Mouse (Mus musculus) layer of hippocampus, adult 11-12 months (tissue): ENCODE measurements around the gene Hoxd9.

ENCODE experiments used
- DNase-seq: peaks from one replicate; pipeline ENCODE4 v3.0.0; 2022; ENCODE audit warnings: low spot score

The Hoxd9 gene

GRCm38 (mm10) chr2:74698201-74699052 lies 900 bp downstream of the Hoxd9 start:
- no peak for DNase-seq

DNA sequence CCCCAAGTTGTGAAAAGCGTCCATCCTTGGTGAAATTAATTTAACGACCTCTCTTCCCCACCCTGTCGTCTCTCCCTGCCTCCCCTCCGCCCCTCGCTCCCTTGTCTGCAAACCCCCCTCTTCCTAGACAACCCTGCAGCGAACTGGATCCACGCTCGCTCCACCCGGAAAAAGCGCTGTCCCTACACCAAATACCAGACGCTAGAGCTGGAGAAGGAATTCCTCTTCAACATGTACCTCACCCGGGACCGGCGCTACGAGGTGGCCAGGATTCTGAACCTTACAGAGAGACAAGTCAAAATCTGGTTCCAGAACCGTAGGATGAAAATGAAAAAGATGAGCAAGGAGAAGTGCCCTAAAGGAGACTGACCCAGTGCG lies 1.5 kb downstream of the Hoxd9 start:
- no peak for DNase-seq

DNA sequence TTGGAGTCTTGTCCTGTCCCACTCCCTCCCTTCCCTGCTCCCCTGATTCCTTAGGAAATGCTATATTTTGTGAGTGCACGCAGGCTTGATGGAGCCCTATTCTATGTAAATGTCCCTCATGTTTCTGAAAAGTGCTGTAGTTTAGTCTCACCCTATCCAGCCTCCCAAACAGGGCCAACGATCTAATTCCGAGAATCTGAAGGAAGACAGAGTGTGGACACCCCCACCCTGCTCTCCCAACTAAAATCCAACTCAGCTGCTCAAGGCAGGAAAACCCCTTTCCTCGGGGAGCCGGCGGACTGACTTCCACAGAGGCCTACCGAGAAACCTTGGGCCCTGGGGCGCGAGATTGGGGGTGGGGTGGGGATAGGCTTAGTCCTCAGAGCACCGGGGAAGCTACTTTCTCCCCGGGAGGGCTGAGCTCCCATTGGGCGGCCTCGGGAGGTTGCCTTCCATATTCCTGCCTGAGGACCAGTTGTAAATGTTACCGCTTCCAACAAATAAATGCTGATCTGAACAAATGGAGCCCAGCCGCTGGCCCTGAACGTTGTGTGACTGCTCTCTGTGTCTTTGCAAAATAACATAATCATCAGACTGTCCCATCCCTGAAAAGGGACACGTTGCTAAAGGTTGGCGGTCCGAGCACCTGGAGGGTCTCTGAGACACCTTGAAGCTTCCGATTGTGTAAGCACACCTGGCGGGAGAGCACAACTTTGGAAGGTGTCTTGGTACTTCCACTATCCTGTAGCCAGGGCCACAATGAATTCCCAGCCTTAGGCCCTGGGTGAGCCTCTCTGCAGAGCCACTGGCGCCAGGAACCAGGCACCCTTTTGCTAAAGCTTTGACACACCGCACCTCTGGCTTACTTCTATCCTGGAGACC lies 2.4 kb downstream of the Hoxd9 start:
- no peak for DNase-seq

- DNase-seq = no peak
Observed at GRCm38 (mm10) chr2:74700546-74701112, 3.1 kb downstream of the Hoxd9 start.

DNA sequence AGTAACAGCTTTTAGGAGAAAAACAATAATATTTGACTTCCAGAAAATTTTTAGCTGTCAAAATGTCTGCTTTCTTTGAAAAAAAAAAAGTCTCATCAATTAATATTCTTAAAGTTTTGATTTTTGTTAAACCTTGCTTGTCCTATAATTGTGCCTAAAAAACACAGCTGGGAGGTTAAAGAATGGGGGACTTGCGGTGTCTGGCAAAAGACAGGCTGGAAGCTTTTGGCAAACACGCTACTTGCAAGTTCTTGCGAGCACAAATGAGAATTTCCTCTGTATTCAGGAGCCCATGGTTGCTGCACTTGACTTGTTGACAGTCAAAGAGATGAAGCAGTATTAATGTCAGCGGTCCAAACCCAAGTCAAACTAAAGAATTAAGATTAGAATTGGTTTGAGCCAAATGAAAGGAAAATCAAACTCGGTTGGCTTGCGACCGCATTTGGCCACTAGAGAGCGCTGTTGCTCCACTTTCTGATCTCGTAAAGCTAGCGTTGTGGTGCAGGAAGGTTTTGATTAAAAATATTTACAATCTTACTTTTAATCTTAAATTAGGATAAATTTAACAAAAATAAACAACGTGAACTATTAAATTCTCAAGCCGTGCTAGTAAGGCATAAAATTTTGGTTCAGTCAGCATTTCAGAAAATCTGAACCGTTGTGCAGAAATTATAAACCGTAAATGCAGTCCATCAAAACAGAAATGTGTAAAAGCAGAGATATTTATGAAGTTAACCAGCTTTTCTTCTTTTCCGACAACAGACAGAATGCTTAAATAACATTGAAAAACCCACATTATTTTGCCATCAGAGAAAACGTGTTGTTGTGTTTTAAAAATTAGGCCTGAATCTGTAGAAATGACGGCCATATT lies 4.7 kb downstream of the Hoxd9 start:
- DNase-seq = peak; percentile 74

DNA sequence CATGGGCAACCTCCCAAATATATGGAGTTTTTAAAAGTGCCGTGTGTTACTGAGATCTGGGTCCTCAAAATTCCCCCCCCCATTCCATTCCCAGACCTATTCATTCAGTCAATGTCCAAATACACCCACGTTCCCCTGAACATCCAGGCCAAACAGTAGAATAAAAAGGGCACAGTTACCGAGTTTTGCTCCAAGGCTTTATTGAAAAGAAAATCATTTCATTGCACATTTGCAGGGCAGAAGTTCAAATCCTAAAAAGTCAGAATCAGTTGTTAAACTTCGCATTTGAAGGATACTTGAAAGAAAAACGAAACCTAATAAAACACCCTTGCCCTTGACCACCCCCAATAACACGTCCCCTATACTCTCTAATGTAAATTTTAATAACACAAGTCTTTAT lies 5.3 kb downstream of the Hoxd9 start:
- DNase-seq = no peak

GRCm38 (mm10) chr2:74703317-74703716 lies 5.8 kb downstream of the Hoxd9 start:
- DNase-seq = no peak

GRCm38 (mm10) chr2:74703720-74704392 lies 6.3 kb downstream of the Hoxd9 start:
- DNase-seq = no peak

DNA sequence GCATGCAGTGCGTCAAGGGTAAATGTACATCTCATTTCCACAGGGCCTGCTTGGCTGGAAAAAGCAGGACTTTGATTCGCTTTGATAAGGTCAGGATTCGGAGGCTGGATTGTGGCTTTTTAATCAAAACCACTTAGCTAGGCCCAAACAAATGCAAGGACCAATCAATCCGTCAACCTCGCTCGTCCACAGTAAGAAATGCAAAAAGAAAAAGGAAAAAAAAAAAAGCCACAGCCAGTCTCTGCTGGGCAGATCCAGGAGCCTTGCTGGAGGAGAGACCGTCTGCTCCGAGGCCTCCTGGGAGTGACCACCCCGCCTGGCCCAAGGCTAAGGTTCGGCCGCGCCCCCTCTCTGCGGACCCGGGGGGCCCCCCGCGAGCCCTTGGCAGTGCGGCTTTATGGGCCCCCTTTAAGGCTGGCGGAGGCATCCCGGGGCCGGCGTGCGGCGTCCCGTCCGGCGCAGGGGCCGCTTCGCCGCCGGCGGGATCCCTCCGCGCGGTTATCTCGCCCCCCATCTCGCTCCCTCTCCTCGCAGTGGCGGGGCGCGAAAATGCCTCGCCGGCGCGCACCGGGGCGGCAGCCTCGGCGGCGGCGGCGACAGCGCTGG lies 7.0 kb downstream of the Hoxd9 start, which contains the start of gene Hoxd8:
Hoxd8 (plus strand) TSS at position 223 of the 606 bp plus-strand sequence.
- DNase-seq = no peak

DNA sequence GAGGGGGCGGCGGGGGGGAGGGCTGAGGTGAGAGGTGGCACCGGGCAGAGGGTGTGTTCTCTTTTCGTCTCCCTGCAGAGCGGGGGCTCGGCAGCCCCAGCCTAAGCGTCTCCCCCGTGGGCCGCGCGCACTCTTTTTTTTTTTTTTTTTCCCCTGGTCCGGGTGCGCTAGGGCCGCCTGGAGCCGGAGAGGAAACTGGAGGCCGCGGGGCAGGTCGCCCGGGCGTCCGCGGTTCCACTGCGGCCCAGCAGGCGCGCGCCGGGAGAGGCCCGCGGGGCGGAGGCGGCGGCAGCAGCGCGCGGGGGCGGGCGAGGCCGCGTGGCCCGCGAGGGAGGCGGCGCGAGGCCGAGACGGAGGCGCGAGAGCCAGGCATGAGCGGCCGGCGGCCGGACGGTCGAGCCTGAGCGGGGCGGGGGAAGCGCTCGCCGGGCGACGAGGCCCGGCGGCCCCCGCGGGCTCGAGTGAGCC lies 7.5 kb downstream of the Hoxd9 start:
- no peak for DNase-seq

DNA sequence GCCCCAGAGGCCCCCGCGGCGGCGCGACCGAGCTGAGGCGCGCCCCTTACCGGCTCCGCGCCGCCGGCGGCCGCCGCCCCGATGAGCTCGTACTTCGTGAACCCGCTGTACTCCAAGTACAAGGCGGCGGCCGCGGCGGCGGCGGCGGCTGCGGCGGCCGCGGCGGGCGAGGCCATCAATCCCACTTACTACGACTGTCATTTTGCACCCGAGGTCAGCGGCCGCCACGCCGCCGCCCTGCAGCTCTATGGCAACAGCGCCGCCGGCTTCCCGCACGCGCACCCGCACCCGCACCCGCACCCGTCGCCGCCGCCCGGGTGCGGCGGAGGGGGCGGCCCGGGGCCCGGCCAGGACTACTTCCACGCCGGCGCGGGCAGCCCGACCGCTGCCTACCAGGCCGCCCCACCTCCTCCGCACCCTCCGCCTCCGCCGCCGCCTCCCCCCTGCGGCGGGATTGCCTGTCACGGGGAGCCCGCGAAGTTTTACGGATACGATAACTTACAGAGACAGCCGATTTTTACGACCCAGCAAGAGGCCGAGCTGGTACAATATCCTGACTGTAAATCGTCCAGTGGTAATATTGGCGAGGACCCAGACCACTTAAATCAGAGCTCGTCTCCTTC lies 8.1 kb downstream of the Hoxd9 start:
- DNase-seq = no peak

- DNase-seq = no peak
Observed at GRCm38 (mm10) chr2:74706393-74706960, 8.9 kb downstream of the Hoxd9 start.

DNA sequence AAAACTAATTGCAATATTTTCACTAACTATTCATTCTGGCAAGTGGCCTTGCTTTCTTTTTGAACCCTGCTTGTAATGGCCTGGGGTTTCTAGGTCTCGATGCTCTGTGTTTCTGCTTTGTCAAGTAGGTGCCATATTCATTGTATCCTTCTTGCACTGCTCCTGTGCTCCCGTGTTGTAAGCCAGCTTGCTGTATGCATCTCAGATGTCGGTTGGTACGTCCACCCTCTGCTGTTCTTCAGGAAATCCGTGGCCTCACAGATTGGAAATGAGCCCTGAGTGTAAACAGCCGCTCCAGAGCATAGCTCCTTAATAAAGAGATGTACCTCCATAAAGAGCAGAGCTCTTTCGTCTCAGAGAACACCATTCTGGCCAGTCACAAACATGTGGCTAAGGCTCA lies 10.1 kb downstream of the Hoxd9 start:
- DNase-seq = no peak

- DNase-seq = no peak
Observed at GRCm38 (mm10) chr2:74708676-74709075, 11.1 kb downstream of the Hoxd9 start.

GRCm38 (mm10) chr2:74709465-74710419 lies 12.2 kb downstream of the Hoxd9 start:
- no peak for DNase-seq

GRCm38 (mm10) chr2:74710929-74711543 lies 13.5 kb downstream of the Hoxd9 start:
- DNase-seq = no peak

- DNase-seq = no peak
Observed at GRCm38 (mm10) chr2:74711721-74712621, 14.4 kb downstream of the Hoxd9 start, which contains the start of the genes Hoxd3 and Hoxd4. Gene Hoxd3, plus strand, starts transcription at chr2:74711927. Gene Hoxd4, plus strand, starts transcription at chr2:74711929.
